Mouse (Mus musculus) CH12.LX (cell line): ENCODE measurements around the gene Fam76b. TPM values are rescaled to one million over a fixed set of nuclear protein-coding genes. Genes with fewer than 3 reads are reported as not detected.
A peak's percentile ranks its signal among the peaks of the same experiment; 100 is the strongest.

Source experiments
- DNase-seq: peaks from one replicate; pipeline ENCODE4 v3.0.0-alpha.2; 2013; ENCODE audit errors: extremely low read depth
- H3K27ac ChIP-seq: 2 replicates; pipeline ENCODE4 v1.5.1; 2012; ENCODE audit warnings: low read depth, mild to moderate bottlenecking, control low read depth, moderate library complexity; ENCODE audit not compliant: insufficient read depth
- H3K27me3 ChIP-seq: replicated peaks from 2 replicates; pipeline ENCODE3; 2012; ENCODE audit warnings: inconsistent platforms
- H3K36me3 ChIP-seq, 2 experiments: replicated peaks in 1 of 2; 2 replicates each; pipeline versions ENCODE3 to v1.6.1; 2012; ENCODE audit warnings: inconsistent platforms in 1 of 2, low read length in 1 of 2, mild to moderate bottlenecking in 1 of 2, mixed read lengths in 1 of 2, moderate library complexity in 1 of 2; ENCODE audit not compliant: control insufficient read depth in 1 of 2, insufficient read depth in 1 of 2
- H3K4me1 ChIP-seq, 2 experiments: 2 replicates each; pipeline ENCODE4 v1.6.1; 2012; ENCODE audit warnings: inconsistent platforms in 1 of 2, moderate library complexity in 1 of 2; ENCODE audit not compliant: insufficient read depth in 2 of 2, control insufficient read depth in 1 of 2
- H3K4me2 ChIP-seq: 2 replicates; pipeline ENCODE4 v1.6.1; 2012; ENCODE audit warnings: low read depth, mild to moderate bottlenecking, control low read depth; ENCODE audit not compliant: poor library complexity, insufficient read depth, severe bottlenecking
- H3K4me3 ChIP-seq, 3 experiments: fragments of 150-350 bp in 1 of 3; sonication (generic) in 1 of 3; replicated peaks in 1 of 3; 2 replicates each; pipeline versions ENCODE3 to v1.5.1; 2011 to 2012; ENCODE audit warnings: low read depth in 2 of 3, low read length in 2 of 3, mild to moderate bottlenecking in 2 of 3, moderate library complexity in 2 of 3, control low read depth in 1 of 3, improper control_type of control experiment in 1 of 3, inconsistent platforms in 1 of 3, mixed read lengths in 1 of 3; ENCODE audit not compliant: poor library complexity in 1 of 3
- H3K79me2 ChIP-seq: replicated peaks from 2 replicates; pipeline ENCODE4 v1.6.1; 2012; ENCODE audit warnings: mild to moderate bottlenecking, moderate library complexity; ENCODE audit not compliant: control insufficient read depth, poor library complexity, insufficient read depth, severe bottlenecking; ENCODE audit errors: extremely low read depth
- H3K9ac ChIP-seq: 2 replicates; pipeline ENCODE4 v1.6.1; 2012; ENCODE audit warnings: low read depth, mild to moderate bottlenecking, control low read depth, moderate library complexity; ENCODE audit not compliant: insufficient read depth
- H3K9me3 ChIP-seq: replicated peaks from 2 replicates; pipeline ENCODE3; 2012; ENCODE audit warnings: low read length, inconsistent platforms, mixed read lengths
- EP300 ChIP-seq: IDR thresholded peaks from 2 replicates; pipeline ENCODE4 v1.6.1; 2011; ENCODE audit warnings: low read length, improper control_type of control experiment
- IRF4 ChIP-seq: IDR thresholded peaks from 2 replicates; pipeline ENCODE4 v1.6.1; 2014; ENCODE audit warnings: low read depth, mild to moderate bottlenecking, inconsistent platforms, low read length, improper control_type of control experiment
- MAX ChIP-seq: IDR thresholded peaks from 2 replicates; pipeline ENCODE4 v1.6.1; 2011; ENCODE audit warnings: low read length, improper control_type of control experiment
- MXI1 ChIP-seq: IDR thresholded peaks from 2 replicates; pipeline ENCODE4 v1.6.1; 2011; ENCODE audit warnings: mild to moderate bottlenecking, low read depth, low read length, improper control_type of control experiment
- RCOR1 ChIP-seq: conservative IDR thresholded peaks from 2 replicates; pipeline ENCODE4 v1.6.1; 2012; ENCODE audit warnings: low read depth, mild to moderate bottlenecking, inconsistent platforms, low read length, improper control_type of control experiment
- TCF12 ChIP-seq: IDR thresholded peaks from 2 replicates; pipeline ENCODE4 v1.6.1; 2014; ENCODE audit warnings: low read depth, mild to moderate bottlenecking, inconsistent platforms, low read length, improper control_type of control experiment
- dilution Hi-C: fragments of 300-500 bp; cut with MboI; formaldehyde crosslinking; loops from 2 replicates; pipeline ENCODE4 v1.14.3; 2020; ENCODE audit warnings: low sequenced_read_pairs; ENCODE audit not compliant: extremely low pct_unique_long_range_greater_than_20kb, extremely low pct_ligation_motif_present
- in situ Hi-C: fragments of 300-500 bp; cut with MboI; formaldehyde crosslinking; loops from 3 replicates; pipeline ENCODE4 v1.14.3; 2019; ENCODE audit warnings: low sequenced_read_pairs, low pct_ligation_motif_present, low pct_unique_long_range_greater_than_20kb, mixed read lengths
- polyA plus RNA-seq: library from polyadenylated mRNA; unstranded; fragments of >175 nt; gene quantifications from 2 replicates; pipeline ENCODE4 v1.2.1, GENCODE M21; 2012; ENCODE audit warnings: low read depth; ENCODE audit not compliant: insufficient read length
- total RNA-seq, 2 experiments: library from RNA; depleted of rRNA; stranded (reverse); fragments of 300-350 nt in 1 of 2; fragments of >200 nt in 1 of 2; gene quantifications; 2 replicates each; pipeline ENCODE4 v1.2.3; 2012 to 2014

The Fam76b gene
- total and polyA plus RNA-seq, 3 experiments, result 12.6 to 36.2 (median 31.7) TPM

- no peaks in the 10 kb centered on the region for H3K36me3 ChIP-seq
- H3K9me3 ChIP-seq, result peaks cover 6% of the 10 kb centered on the region
- no peak overlapping the region for H3K4me3 ChIP-seq
- no peak overlapping the region for H3K27ac ChIP-seq
- H3K4me1 ChIP-seq, result peaks cover 0 to 19% of the 10 kb centered on the region in 2 experiments; a peak in 2 of 4 replicates
- peak overlapping the region; percentile 5; the same call in 1 of the 2 replicates for H3K9ac ChIP-seq
- DNase-seq, result peak; percentile 61
- no peaks in the 10 kb centered on the region for H3K27me3 ChIP-seq
- H3K79me2 ChIP-seq, result no peaks in the 10 kb centered on the region
- dilution Hi-C loops, result no loop called here
- H3K4me2 ChIP-seq, result peak overlapping the region; percentile 93
- in situ Hi-C loops, result loop anchor here (25.0 kb wide), 2 partner anchors 268 to 793 kb away; no protein-coding TSS in a partner anchor
- peak; percentile 62 for TF ChIP-seq IRF4
- no peak for TF ChIP-seq TCF12
- 0 out of 2 replicates have a peak, but pooled peaks have one; percentile 6 for TF ChIP-seq EP300
These were observed 67.0 kb downstream of the Fam76b start for GRCm38 (mm10) chr9:13894491-13894890.

- Histone ChIP-seq H3K4me2 (peak overlapping the region; percentile 93), H3K79me2 (no peaks in the 10 kb centered on the region), H3K4me1 (peaks cover 0 to 19% of the 10 kb centered on the region in 2 experiments; a peak in 2 of 4 replicates), H3K4me3 (no peak overlapping the region), H3K27ac (no peak overlapping the region), H3K9me3 (peaks cover 6% of the 10 kb centered on the region), H3K9ac (peak overlapping the region; percentile 5; the same call in 1 of the 2 replicates), H3K36me3 (no peaks in the 10 kb centered on the region), H3K27me3 (no peaks in the 10 kb centered on the region)
- in situ Hi-C loops, result loop anchor here (25.0 kb wide), 2 partner anchors 267 to 792 kb away; no protein-coding TSS in a partner anchor
- DNase-seq, result no peak
- TF ChIP-seq MAX (no peak), EP300 (0 out of 2 replicates have a peak, but pooled peaks have one; percentile 6)
- dilution Hi-C loops, result no loop called here
These were observed 67.4 kb downstream of the Fam76b start for GRCm38 (mm10) chr9:13894936-13895335.

DNA sequence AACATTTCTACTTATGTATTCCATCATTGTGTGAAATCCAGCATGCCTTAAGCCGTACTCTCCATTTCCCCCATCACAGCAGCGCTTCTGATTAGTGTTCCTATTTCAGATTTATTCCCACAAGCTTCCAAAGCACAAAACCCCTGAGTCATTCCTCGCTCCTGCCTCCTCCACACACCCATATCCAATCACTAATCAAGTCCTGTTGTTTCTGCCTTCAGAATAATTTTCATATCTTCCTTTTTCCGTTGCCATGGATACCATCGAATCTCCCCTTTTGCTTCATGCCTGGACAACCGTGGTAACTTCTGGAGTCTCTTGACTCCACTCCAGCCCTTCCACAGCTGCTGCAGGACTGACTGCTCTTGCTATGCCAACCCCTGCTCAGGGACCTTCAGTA lies 68.5 kb downstream of the Fam76b start:
- no peak for DNase-seq
- H3K36me3 ChIP-seq, result no peaks in the 10 kb centered on the region
- peaks cover 0 to 19% of the 10 kb centered on the region in 2 experiments; a peak in 2 of 4 replicates for H3K4me1 ChIP-seq
- in situ Hi-C loops, result loop anchor here (25.0 kb wide), 2 partner anchors 266 to 791 kb away; no protein-coding TSS in a partner anchor
- no peak overlapping the region for H3K4me2 ChIP-seq
- no peak for TF ChIP-seq RCOR1
- no peak for TF ChIP-seq MXI1
- no peak overlapping the region for H3K4me3 ChIP-seq
- no peaks in the 10 kb centered on the region for H3K27me3 ChIP-seq
- peaks cover 6% of the 10 kb centered on the region for H3K9me3 ChIP-seq
- dilution Hi-C loops, result no loop called here
- H3K27ac ChIP-seq, result no peak overlapping the region
- no peaks in the 10 kb centered on the region for H3K79me2 ChIP-seq
- no peak overlapping the region for H3K9ac ChIP-seq
